Mouse (Mus musculus) bone marrow, adult 2 months (tissue): ENCODE measurements around the gene Usp36.

Source experiments
- CTCF ChIP-seq: fragments of 200-500 bp; IDR thresholded peaks from 2 replicates; pipeline ENCODE4 v1.5.1; 2011; ENCODE audit warnings: low read length, control low read depth; ENCODE audit not compliant: control insufficient read depth, insufficient read depth
- POLR2A ChIP-seq: fragments of 200-500 bp; IDR thresholded peaks from 2 replicates; pipeline ENCODE4 v1.6.1; 2011; ENCODE audit warnings: low read depth, mild to moderate bottlenecking, control low read depth, low read length, borderline replicate concordance; ENCODE audit not compliant: control insufficient read depth

- TF ChIP-seq CTCF (no peak), POLR2A (no peak)
Measured at GRCm38 (mm10) chr11:118289562-118289961, 482 bp downstream of the Usp36 start.
